Mouse (Mus musculus): ENCODE results near the gene Ccno. TPM values are rescaled to one million over a fixed set of nuclear protein-coding genes. Genes with fewer than 3 reads are reported as not detected.
A peak's percentile ranks its signal among the peaks of the same experiment; 100 is the strongest.

Gene Ccno
- polyA plus RNA-seq, 1 experiment from 2014 or later: 3.7 TPM

MicroRNA genes within 50 kb of the gene (microRNA counts, 519-probe panel; counts per million panel counts)
- microRNA mmu-miR-449a: 3,750 counts per million, percentile 78 among the panel's probes with 10 or more counts
- microRNA mmu-miR-449b: 470 counts per million, percentile 58 among the panel's probes with 10 or more counts
- microRNA mmu-miR-449c: 470 counts per million, percentile 58 among the panel's probes with 10 or more counts

Small RNA genes within 50 kb of the gene (microRNA-seq; reads per million reads assigned to microRNA genes)
- 7,414 reads per million, percentile 92 among the genes with 10 or more reads in this experiment for gene Mir449a
- gene Mir449b: 13.8 reads per million, percentile 25 among the genes with 10 or more reads in this experiment
- 30.4 reads per million, percentile 32 among the genes with 10 or more reads in this experiment for gene Mir449c

Other genes starting within 250 kb of the Ccno start
- 31.5 and 37.6 TPM in 2 replicates for gene Plpp1, start 187.0 kb upstream of the Ccno start, polyA plus RNA-seq (2016; fragmentation: Nextera tagmentation; extraction: Ambion mirVana)
- gene Mtrex, start 60.4 kb upstream of the Ccno start, polyA plus RNA-seq (2016; fragmentation: Nextera tagmentation; extraction: Ambion mirVana): 83.4 and 90.4 TPM in 2 replicates
- gene Dhx29, start 60.3 kb upstream of the Ccno start, polyA plus RNA-seq (2016; fragmentation: Nextera tagmentation; extraction: Ambion mirVana): 37.1 and 38.1 TPM in 2 replicates
- 1.6 and 1.7 TPM in 2 replicates for gene Mcidas, start 6.0 kb downstream of the Ccno start, polyA plus RNA-seq (2016; fragmentation: Nextera tagmentation; extraction: Ambion mirVana)
- gene Cdc20b, start 47.3 kb downstream of the Ccno start, polyA plus RNA-seq (2016; fragmentation: Nextera tagmentation; extraction: Ambion mirVana): 0.68 and 2.1 TPM in 2 replicates
- 110 and 116 TPM in 2 replicates for gene Gpx8, start 58.6 kb downstream of the Ccno start, polyA plus RNA-seq (2016; fragmentation: Nextera tagmentation; extraction: Ambion mirVana)
- gene Gzma, start 113.2 kb downstream of the Ccno start, polyA plus RNA-seq (2016; fragmentation: Nextera tagmentation; extraction: Ambion mirVana): not detected in 2 replicates
- 1.5 and 1.8 TPM in 2 replicates for gene Esm1, start 221.9 kb downstream of the Ccno start, polyA plus RNA-seq (2016; fragmentation: Nextera tagmentation; extraction: Ambion mirVana)
- not detected in 2 replicates for gene Gzmk, start 238.1 kb downstream of the Ccno start, polyA plus RNA-seq (2016; fragmentation: Nextera tagmentation; extraction: Ambion mirVana)